Mouse (Mus musculus) B cell, adult 62 days (primary cell): ENCODE results near the gene Wap. TPM values are rescaled to one million over a fixed set of nuclear protein-coding genes. Genes with fewer than 3 reads are reported as not detected.

Experiments
- total RNA-seq: library from RNA; stranded (reverse); gene quantifications from 4 replicates; pipeline ENCODE4 v1.2.4, GENCODE M21; 2023

The Wap gene
- not detected in 4 replicates for total RNA-seq

DNA sequence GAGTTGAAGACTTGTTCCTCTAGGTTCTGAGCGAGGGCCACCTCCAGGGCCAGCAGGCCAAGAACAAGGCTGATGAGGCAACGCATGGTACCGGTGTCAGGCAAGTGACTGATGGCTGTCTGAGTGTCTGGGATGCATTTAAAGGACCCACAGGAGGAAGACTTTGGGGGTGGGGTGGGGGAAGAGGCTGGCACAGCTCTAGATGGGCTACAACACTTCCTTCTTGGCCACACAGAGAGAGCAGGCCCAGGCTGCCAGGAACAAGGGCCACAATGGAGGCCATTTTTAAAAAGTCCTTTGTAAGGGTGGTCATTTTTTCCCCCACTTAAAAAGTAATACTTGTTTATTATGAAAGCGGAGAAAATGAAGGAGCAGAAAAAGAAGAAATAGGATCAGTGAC lies at the start of gene Wap:
Gene Wap (minus strand): TSS at position 101 of the 400 bp plus-strand sequence.

GRCm38 (mm10) chr11:6658271-6658670 lies 19.8 kb upstream of the Wap start, which contains the start of gene Ramp3:
TSS of gene Ramp3 (plus strand) at chr11:6658521.

DNA sequence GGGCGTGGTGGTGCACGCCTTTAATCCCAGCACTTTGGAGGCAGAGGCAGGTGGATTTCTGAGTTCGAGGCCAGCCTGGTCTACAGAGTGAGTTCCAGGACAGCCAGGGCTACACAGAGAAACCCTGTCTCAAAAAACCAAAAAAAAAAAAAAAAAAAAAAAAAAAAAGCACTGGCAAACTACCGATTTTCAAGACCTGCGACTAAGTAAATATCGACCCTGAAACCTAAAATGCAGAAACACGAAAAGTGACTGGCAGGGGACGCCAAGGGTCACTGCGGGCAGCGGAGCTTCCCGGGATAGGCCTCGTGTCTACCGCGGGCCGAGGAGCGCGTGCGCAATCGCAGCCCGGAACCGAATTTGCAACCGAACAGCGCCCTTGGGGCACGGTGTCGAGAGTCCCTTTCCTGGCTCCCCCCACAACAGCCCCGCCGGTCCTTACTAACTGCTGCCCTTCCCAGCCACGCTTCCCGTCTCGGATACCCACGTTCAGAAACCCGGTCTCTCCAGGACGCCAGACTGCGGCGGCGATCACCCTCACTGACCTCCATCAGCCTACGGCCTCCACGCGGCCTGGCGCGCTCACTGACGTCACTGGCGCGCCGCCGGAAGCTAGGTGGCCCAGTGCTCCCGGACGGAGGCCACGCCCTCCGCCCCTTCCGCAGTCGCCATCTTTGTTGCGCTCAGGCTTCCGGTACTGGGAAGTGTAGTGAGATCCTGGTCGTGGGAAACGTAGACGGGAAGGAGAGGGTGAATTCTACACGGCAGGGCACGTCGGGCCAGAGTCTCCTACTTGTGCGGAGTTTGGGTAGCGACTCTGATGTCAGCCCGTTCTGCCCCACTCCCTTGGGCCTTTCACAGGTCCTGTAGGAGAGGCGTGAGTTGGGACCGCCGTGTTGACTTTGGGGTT lies 12.7 kb downstream of the Wap start, which contains the start of gene Tbrg4:
Gene Tbrg4 (minus strand): TSS at position 590 of the 910 bp plus-strand sequence.

DNA sequence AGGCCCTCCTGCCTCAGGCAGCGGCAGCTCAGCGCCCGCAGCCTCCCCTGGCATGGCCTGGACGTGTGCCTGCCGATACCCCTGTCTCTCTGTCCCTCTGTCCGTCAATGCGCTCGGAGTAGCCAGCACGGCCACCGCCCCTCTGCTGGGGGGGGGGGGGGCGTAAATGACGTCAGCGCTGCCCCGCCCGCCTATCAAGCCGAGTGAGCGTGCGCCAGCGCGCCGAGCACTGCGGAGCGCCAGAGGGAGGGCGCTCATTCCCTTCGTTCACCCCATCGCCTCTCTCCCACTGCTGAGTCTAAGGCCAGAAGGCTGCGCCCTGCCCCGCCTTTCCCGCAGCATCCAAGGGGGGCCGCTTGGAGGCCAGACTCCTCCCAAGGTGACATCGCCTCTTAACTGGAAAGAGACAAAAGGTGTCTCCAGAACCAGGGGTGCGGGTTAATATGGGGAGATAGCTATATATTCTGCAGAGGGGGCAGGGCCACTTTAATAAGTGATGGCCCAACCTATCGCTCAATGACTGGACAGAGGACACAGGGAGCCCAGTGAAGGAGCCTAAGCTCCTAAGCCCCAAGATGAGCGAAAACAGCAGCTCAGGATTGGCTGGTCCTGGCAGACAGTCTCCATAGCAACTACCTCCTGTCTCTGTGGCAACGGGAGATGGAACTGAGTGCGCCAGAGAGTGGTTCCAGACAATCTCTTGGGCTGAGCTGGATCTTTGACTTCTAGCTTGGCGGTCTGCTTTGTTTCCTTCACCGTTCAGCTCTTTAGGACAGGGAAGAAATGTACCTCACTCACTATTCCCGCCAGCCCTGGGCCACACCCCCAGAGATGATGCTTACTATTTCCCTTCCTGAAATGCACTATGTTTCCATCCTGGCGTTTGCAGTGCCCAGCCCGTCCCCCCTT lies 32.7 kb downstream of the Wap start, which contains the start of gene Nacad:
Gene Nacad (minus strand): TSS at position 563 of the 909 bp plus-strand sequence.

Other genes starting within 250 kb of the Wap start
- gene Zmiz2, start 249.6 kb downstream of the Wap start, total RNA-seq, result 172 to 185 TPM (median 179 TPM) in 4 replicates
- 958 to 1,167 TPM (median 1,125 TPM) in 4 replicates for gene Ppia, start 223.2 kb downstream of the Wap start, total RNA-seq
- 50.9 to 57.2 TPM (median 53.9 TPM) in 4 replicates for gene H2afv, start 194.2 kb downstream of the Wap start, total RNA-seq
- 82.8 to 88.0 TPM (median 84.4 TPM) in 4 replicates for gene Purb, start 162.7 kb downstream of the Wap start, total RNA-seq
- gene Myo1g, start 117.7 kb downstream of the Wap start, total RNA-seq, result 267 to 298 TPM (median 283 TPM) in 4 replicates
- gene Ccm2, start 91.8 kb downstream of the Wap start, total RNA-seq, result 264 to 295 TPM (median 278 TPM) in 4 replicates
- 0.18 to 1.3 TPM (median 0.60 TPM) in 4 replicates for gene Nacad, start 32.6 kb downstream of the Wap start, total RNA-seq
- 143 to 154 TPM (median 148 TPM) in 4 replicates for gene Tbrg4, start 12.6 kb downstream of the Wap start, total RNA-seq
- gene Ramp3, start 19.9 kb upstream of the Wap start, total RNA-seq, result not detected in 4 replicates
- gene Gm11983, start 199.0 kb upstream of the Wap start, total RNA-seq, result not detected in 4 replicates